Mouse (Mus musculus) E14TG2a.4 (cell line): ENCODE measurements around the gene Pde4d.

Source experiments
- CTCF ChIP-seq: conservative IDR thresholded peaks from 2 replicates; pipeline ENCODE4 v1.5.1; 2014; ENCODE audit warnings: low read length
- NANOG ChIP-seq: IDR thresholded peaks from 2 replicates; pipeline ENCODE4 v1.6.1; 2014; ENCODE audit warnings: borderline replicate concordance, low read length, mixed read lengths

DNA sequence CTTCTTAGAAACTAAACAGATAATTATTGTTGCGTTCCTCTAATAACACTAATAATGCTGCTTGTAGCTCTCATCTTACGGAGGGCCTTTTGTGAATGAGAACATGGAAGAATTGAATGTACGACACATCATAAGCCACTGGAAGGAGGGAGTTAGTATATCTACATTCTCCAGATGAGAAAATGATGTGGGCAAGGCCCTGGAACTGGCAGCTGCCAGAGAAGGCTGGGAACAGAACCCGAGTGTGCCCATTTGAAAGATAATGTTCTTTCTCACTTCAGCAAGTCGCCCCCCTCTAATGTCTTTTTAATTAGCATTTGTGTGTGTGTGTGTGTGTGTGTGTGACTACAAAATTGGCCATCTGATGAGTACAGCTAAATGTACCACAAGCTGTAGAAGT is 1240.8 kb downstream of the Pde4d start:
- no peak for TF ChIP-seq CTCF
- TF ChIP-seq NANOG, result no peak
